ENCODE assay signal across 8 mouse cellular contexts in the genomic region with DNA sequence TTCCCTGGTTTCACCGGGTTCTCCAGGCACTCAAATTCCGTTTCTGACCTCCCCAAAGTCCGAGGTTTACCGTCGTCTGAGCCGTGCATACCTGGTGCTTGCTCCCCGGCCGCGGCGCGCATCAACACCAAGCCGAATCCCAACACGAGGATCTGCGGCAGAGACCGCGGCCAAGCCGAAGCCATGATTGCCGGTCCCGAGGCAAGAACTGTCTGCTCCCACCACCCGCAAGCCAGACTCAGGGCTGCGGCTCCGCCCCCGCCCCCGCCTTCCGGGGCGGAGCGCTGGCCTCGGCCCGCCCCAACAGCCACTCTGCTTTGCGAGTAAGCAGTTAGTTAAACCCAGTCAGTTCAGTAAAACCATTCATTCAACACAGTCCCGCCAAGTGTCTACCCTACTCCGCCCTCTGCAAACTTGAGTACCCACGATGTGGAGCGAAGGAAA. TPM values are rescaled to one million over a fixed set of nuclear protein-coding genes. Genes with fewer than 3 reads are reported as not detected.
DNase-seq lines count a peak whose midpoint lies in the region; ATAC-seq and TF ChIP-seq lines count a peak whose summit lies in the region.

A gene (minus strand): TSS at position 233 of the 444 bp plus-strand sequence.

- peaks cover 18% of the 10 kb centered on the region; the same call in 1 of the 2 replicates for H3K4me1 ChIP-seq in forebrain, postnatal 0 days (ENCODE audit: insufficient read depth)

- ATAC-seq in forebrain, postnatal 0 days, result peak; percentile 21; the same call in 1 of the 2 replicates

- no peaks in the 10 kb centered on the region for H3K36me3 ChIP-seq in forebrain, postnatal 0 days (ENCODE audit: insufficient read depth)

- peak; percentile 71 for DNase-seq in MEL-GATA-1-ER (ENCODE audit: extremely low read depth, low read depth)
- DNase-seq in cerebellum, adult 18-20 months, result peak; percentile 88 to 90
- DNase-seq in forebrain, postnatal 0 days, result peak; percentile 80
- DNase-seq in heart, postnatal 4 days, result peak; percentile 90
- peak; percentile 73 to 79 for DNase-seq in layer of hippocampus, postnatal 10 days (ENCODE audit: low spot score in 2 of 2)
- peak; percentile 89 for DNase-seq in lung, postnatal 25 days (ENCODE audit: low spot score)
- DNase-seq in retina, adult 2 months (ENCODE audit: low read depth, low spot score), result peak; percentile 48
- DNase-seq in thymus, postnatal 36 days, result peak; percentile 87 to 92

- TF ChIP-seq CTCF in forebrain, postnatal 0 days (IDR thresholded peaks at IDR 0.05; ENCODE audit: low read depth), result no peak

- H3K4me3 ChIP-seq in forebrain, postnatal 0 days (ENCODE audit: low read depth, low read length), result peak within 1 kb of the TSS; percentile 39

- H3K27ac ChIP-seq in forebrain, postnatal 0 days (ENCODE audit: low read depth, low read length), result no peak within 1 kb of the TSS

- 1% methylated on average over 34 of the region's 34 CpGs for WGBS in forebrain, postnatal 0 days

- peaks cover 30% of the 10 kb centered on the region for H3K27me3 ChIP-seq in forebrain, postnatal 0 days (ENCODE audit: insufficient read depth, low read length)

- peak within 1 kb of the TSS; percentile 23; the same call in 1 of the 2 replicates for H3K9ac ChIP-seq in forebrain, postnatal 0 days

- peak within 1 kb of the TSS; percentile 70 for H3K4me2 ChIP-seq in forebrain, postnatal 0 days (ENCODE audit: low read depth)

- H3K9me3 ChIP-seq in forebrain, postnatal 0 days (ENCODE audit: low read length), result no peaks in the 10 kb centered on the region

RNA-seq across cellular contexts. Expression of the gene that starts here (rescaled TPM):
- 1.4 and 3.9 TPM in 2 replicates for total RNA-seq in forebrain, postnatal 0 days (2014; rRNA removed)
- polyA plus RNA-seq in forebrain, postnatal 0 days (2015; fragmentation: Nextera tagmentation; extraction: Ambion mirVana), result 2.0 and 3.6 TPM in 2 replicates
- total RNA-seq in heart, postnatal 4 days (2021), result 100 to 1,000 TPM; 212 to 246 TPM
- total RNA-seq in layer of hippocampus, postnatal 10 days (2021), result 1 to 10 TPM; 6.8 to 7.2 TPM

Comparison
In these comparisons a context has a peak if more than half of its experiments do, and no peak if none do; other contexts are left out.
1. RNA of the gene that starts here (total RNA-seq): 212 to 246 TPM in heart, postnatal 4 days; 6.8 to 7.2 TPM in layer of hippocampus, postnatal 10 days and 1.4 to 3.9 TPM in forebrain, postnatal 0 days; every median in the first group is over 10 times any median in the second.
2. Peak in every context shown above with its lines, with median percentiles within 50 percentile points of each other: DNase-seq.